Mouse (Mus musculus): ENCODE measurements around the gene Antxr1.

Gene Antxr1

DNA sequence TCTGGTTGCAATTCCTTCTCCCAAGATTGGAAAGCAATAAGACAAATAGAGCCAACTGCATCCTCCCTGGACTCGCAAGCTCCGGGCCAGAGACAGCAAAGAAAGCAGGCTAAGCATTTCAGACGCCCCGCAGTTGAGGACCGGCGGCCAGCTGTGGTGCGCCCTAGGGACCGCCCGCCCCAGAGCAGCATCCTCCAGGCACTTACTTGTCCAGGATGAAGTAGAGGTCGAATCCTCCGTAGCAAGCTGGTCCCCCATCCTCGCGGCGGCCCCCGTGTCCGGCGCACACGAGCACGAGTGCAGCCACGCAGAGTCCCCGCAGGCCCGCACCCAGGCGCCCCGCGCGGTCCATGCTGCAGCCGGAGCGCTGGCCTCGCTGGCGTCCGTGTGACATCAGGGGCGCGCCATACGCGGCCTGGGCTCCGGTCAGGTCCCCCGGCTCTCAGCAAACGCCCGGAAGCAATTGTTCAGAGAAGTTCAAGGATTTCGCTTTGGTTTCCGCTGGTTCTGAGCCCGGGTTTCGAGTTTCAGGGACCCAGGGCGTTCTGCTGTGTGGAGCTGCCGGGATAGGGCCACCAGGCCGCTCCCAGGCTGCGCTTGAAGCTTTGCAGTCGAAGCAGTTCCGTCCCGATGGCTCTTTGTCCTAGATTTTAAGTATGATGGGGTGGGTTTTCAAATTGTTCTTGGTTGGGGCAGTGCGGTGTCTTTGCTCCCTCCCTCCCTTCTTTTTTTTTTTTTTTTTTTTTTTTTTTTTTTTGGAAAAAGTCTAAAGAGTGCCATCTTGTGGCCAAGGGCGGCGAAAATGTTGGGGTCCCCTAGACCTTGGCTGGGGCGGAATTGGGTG is at the start of gene Antxr1:
Antxr1 (minus strand) TSS at position 731 of the 844 bp plus-strand sequence.
- peak; percentile 49 for DNase-seq

DNA sequence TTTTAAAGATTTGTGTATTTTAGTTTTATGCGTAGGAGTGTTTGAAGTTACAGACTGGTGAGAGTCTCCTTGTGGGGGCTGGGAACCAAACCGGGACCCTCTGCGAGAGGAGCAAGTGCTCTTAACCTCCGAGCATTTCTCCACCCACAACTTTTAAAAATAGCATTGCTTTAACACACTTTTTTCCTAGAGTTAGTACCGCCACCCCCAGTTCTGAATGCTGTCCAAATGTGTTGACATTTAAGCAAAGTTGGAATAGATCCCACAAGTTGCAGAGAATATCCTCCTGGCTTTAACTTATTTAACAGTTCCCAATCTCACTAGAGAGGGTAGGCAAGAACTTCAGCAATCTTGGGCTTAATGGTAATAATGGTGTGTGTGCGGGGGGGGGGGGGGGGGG is 49.1 kb upstream of the Antxr1 start:
- no peak for DNase-seq

DNA sequence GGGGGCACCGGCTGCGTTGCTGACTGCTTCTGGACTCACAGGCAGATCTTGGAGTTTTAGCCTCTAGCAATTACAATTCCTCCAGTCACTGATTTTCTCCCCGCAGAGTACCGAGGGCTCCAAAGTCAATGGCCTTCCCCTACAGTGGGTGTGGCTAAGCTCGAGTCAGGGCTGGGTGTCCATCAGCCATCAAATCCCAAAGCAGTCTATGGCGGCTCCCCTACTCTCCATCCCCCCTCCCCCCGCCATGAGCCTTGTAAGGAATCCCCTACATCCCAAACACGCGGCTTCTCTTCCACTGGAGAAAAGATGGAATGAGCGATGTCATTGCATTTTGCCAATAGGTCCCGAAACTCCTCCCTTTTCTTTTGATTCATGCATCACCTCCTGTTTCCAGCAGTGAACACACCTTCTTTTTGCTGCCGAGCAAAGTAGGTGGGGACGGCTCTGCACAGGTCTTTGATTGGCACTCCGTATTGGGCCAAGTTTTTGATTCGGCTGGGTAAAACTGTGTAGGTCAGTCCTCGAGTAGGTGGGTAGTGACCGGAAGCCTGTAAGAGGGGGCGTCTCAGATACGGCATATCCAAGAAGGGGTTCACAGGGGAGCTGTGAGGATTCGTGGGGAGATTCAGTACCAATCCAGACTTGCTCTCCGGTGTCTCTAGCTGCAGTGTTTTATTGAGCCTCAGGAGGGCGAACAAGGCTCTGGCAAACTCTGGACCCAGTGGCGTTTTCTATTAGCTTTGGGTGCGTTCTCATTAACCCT is 48.5 kb upstream of the Antxr1 start:
- no peak for DNase-seq

DNA sequence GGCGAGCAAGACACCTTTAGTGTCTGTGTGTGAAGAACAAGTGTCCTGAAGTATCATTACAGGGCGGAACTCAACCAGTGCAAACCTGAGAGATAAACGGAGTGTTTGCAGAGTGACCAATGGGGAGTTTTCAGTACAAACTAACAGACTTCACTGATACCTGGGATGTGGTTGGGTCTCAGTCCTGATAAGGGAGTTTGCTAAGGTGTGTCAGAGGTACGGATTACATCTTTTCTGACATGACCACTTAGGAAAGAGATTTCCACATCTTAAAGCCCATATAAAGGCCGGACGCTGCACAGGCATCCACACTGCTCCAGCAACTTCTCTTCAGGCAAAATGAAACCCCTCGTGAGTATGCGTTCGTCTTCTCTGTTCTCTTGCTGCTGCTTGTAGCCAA is 37.4 kb upstream of the Antxr1 start, which contains the start of gene Gkn2:
Gkn2 (plus strand) TSS at position 301 of the 400 bp plus-strand sequence.
- no peak for DNase-seq

DNA sequence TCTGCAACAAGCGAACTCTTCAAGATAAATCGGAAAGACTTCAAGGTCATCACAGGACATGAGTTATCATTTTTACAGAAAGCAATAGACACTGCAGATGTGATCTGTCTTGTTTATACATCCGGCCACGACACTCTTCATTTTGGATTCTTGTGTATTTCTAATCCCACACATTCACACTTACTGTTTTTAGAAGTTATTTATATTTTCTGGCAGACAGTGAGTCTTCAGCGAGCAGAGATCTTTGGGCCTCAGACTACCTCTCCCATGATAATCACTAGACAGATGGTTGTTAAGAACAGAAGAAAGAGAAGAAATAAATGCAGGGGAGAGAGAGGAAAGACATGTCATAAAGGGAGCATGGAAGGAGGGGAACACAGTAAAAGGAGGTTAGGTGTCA is 33.6 kb upstream of the Antxr1 start:
- DNase-seq, result no peak

DNA sequence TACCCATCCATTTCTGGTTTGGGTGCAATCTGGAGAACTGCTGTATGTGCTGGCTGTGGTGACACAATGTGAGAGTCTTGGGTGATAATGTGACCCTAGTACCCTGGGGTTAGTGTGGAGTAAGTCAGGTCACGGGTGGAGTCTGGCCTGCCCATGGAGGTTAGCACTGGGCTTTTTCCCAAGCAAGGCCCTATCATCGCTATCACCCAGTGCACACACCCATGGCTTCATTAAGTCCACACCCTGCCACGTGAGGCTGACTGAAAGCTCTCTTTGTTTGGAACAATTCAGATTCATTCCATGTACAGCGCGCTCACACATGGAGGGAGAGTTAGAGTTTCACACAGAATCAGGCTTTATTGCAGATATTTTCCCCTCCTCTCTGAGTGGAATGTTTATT is 18.8 kb upstream of the Antxr1 start:
- DNase-seq, result no peak

DNA sequence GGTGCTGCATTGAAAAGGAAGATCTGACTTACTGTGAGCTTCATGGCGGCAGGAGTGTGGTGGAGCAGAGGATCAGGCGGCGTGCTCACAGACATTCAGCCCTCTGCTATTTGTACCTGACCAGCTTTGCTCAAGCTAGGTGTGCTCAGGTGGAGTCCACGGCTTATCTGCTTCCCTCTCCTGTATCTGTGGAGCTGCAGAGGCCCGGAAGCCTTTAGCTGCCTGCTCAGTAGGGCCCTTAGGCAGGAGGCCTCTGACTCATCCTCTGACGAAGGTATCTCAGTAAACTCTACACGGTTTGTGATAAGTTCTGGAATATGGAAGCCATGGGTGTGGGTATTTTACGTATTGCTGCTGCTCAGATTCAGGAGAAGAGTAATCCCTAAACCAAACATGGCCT is 15.2 kb upstream of the Antxr1 start, which contains the start of gene Gkn1:
Gkn1 (minus strand) TSS at position 114 of the 400 bp plus-strand sequence.
- DNase-seq, result no peak

DNA sequence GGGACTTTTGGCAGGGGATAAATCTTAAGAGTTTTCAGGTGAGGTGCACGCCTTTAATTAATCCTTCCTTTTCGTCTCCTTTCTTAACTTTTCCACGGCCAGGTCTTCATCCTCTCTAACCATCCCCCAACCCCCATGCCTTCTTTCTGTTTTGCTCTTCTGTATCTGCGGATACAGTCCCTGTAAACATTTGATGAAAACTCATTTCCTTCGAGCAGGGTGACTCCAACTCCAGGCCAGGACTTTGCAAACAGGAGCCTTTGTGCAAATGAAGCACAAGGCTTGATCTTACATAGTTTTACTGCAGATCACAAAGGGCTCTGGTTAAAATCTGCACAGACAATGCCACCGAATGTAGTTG is 294 bp upstream of the Antxr1 start:
- DNase-seq, result no peak

DNA sequence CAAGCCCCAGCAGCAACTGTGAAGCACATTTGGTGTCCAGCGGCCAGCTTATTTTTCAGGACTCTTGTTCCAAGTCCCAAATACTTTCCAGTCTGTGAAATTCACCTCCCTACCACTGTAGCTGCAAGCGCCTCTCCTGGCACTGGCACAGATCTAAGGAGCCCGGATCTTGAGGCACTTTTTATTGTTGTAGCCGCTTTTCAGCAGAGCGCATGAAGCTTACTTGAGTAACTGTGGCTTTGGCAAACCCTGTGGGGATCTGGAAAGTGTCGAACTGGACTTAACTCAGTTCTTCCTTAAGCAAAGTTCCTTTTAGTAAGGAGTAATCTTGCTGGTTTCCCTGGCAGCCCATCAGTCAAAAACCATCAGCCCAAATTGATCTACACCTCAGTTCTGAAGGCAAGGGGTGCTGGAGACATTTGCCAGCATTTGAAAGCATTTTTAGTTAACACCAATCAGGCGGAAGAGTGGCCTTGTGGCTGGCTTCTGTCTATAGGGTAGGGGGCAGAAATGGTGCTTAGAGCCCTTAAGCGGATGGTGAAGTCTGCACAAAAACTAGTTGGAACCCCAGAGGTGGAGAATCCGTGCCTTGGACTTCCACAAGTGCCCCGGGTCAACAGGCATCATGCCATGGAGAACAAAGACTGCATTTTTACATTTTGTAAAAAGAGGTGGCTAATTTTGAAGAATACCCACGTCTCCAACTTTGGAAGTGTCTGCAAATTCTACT is 1.1 kb downstream of the Antxr1 start:
- DNase-seq, result no peak

DNA sequence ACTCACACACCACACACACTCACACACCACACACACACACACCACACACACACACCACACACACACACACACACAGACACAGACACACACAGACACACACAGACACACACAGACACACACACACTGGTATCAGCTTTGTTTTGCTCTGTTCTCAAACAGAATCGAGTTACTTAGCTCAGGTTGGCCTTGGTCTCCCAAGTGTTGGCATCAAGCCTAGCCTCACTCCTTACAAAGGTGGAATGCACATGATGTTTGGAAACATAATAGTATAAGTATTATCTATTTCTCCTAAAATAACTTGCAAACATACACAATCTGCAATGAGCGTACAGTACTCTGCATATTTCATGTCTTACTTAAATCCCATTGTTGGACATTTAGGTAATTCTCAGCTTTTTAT is 3.2 kb downstream of the Antxr1 start:
- no peak for DNase-seq

DNA sequence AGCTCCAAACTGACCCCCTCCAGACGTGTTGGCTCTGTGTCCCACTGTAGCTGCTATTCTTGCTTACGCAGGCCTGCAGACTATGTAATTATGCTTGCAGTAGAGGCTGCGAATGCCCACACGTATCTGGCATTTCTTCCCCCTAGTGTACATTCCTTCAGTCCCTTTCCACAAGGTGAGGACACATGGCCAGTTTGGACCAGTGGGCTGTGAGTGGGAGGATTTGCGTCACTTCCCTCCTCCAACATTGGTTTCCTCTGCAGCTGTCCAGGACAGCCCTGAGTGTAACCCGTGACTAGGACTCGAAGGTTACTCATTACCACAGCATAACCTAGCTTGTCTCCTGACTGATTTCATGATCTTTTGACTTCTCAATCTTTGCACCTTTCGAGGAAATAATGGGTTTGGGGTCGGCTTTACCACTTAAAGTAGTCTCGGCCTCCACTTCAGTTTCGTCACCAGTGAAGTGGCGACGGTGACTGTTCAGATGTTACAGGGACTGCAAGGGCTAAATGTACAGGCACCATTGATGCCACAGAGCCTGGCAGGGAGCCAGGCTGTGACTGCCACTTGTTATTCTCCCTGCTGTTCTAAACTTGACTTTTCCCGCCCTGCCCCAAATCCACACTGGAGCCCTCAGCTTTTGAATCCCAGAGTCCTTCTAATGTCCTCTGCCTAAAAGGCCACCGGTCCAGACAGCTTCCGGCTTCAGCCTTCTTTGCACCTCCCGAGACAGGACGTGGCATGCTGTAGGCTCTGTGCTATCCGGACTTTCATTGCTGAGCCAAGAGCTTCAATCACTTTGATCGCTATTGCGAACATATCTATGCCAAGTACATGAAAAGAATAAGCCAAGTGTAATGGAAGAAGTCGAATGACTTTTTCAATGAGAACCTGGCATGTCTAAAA is 7.1 kb downstream of the Antxr1 start:
- no peak for DNase-seq

DNA sequence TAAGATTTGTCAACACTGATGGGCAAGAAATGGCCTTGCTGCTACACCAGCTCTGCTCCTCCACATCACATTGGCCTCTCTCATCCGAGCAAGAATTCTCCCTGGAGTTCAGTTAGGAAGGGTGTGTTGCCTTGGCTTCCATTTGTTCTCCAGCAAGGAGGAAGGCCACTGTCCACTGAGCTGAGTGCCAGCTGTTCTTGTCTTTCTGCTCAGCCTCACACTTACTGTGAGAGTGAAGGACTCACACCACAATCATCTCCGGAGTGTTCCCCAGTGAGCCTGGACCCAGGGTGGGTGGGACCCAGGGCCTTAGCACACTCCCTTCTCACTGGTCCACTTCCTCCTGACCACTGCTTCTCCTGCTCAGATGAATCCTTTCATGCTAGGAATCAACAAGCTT is 8.7 kb downstream of the Antxr1 start:
- no peak for DNase-seq

DNA sequence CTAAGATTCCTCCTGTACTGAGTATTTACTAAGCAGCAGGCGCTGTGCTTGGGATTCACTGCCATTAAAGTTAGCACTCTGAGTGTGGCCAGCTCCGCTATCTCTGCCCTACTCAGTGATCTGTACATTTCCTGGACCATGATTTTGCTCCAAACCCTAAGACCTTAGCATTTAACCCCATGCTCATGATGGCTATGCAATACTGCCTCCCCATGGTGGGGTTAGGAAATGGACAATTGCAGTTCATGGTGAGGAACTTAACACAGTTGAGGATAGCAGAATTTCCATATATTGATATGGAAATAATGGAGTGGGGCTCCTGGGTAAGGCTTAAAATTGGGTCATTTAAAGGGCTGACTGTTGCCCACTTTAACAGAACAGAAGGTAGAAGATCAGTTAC is 12.2 kb downstream of the Antxr1 start:
- DNase-seq, result peak; percentile 71

DNA sequence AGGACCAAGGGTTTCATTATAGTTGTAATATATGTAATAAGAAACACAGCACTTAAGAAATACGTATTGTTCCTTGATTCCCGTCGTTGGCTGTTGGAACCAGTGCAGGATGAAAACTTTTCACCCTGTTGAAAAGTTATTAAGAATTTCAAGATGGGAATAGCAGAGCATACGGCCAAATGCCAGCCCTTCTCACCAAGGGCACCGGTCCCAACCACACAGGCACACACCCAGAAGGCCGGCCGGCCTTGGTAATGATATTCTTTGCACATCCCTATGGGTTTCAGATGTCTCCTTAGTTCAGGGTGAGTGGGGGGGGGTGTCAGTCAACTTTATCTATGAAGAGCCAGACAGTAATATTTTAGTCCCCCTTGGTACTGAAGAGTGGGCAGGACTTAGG is 17.0 kb downstream of the Antxr1 start:
- no peak for DNase-seq

DNA sequence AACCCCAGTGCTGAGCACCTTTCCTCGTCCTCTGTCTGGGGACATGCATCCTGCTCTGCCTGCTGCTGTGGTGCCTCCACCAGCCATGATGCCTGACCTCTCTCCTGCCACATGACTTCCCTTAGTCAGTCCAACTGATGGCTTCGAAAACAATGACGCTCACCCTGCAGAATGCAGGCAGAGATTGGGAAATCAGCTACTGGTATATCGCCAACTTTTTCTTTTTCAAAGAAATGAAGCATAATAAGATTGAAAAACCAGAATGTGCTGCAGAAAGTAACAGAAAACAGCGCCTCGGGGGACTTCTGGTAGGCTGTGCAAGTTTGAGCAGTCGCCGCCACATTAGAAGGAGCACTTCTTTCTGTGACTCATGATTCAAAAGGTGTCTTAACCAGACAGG is 18.7 kb downstream of the Antxr1 start:
- no peak for DNase-seq

DNA sequence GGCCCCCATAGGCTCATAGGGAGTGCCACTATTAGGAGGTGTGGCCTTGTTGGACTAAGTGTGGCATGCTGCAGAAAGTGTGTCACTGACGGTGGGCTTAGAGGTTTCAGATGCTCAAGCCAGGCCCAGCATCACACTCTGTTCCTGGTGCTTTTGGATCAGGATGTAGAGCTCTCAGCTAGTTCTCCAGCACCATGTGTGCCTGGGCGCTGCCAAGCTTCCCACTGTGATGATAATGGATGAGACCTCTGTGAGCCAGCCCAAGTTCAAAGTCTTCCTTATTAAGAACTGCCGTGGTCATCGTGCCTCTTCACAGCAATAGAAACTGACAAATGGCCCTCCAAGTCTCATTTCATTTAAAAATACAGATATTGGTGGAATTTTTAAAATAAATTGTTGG is 22.9 kb downstream of the Antxr1 start:
- DNase-seq, result no peak

DNA sequence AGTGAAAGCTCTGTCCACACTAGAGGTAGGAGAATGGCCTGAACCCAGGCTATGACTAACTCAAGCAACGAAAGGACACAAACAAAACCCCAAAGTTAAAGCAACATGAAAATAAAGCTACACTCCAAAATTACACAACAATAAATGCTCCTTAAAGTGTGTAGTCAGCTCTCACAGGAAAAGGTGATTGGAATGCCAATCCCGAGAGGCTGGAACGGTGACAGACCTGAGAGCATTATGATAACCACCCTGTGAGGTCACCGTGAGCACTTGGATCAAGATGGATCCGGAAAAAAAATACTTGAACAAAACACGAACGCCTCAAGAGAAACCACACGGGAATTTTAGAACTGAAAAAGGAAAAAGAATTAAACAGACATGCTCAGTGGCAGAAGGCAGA is 31.1 kb downstream of the Antxr1 start:
- no peak for DNase-seq

DNA sequence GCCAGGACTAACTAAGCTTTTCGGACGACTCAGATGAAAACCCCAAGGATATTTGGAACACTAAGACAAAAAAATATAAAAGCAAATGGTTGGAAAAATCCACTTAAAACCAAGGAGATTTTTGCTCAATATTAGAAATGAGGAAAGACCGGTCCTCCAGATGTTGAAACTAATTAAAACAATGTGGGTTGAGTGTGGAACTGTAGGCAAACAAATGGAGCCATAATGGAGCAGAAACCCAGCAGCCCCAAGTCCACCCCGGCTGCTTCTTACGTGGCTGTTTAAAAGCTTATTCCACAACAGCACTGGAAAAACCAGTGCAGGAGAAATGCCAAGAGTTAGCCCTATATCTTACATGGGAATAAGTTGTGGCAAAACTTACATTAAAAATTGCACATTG is 32.9 kb downstream of the Antxr1 start:
- DNase-seq, result no peak

DNA sequence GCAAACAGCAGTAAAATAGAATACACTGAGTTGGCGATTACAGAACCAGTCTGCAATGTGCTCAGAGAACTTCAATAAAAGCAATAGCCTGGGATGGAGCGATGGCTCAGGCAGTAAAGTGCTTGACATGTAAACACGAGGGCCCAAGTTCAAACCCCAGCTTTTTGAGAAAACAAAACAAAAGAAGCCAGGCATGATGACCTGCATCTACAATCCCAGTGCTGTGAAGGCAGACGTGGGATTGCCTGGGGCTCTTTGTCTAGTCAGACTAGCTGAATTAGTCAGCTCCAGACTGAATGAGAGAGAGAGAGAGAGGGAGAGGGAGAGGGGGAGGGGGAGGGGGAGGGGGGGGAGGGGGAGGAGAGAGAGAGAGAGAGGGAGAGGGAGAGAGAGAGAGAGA is 33.6 kb downstream of the Antxr1 start:
- DNase-seq, result no peak

DNA sequence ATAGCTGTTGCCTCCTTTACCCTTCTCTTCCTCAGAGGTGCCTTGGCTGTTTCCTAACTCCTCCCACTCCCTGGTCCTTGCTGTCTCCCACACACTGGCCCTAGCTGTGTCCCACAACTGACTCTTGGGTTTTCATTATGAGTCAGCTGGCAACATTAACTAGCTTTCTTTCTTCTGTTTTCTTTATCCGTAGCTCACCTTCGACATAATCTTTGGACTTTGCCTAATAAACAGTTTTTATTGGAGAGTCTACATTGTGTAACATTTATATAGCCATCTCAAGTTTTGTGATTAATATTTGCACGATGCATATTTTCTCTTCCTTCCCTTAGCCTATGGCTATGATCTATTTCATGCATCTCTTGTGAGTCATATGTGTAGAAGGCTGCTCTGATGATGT is 40.7 kb downstream of the Antxr1 start:
- no peak for DNase-seq

DNA sequence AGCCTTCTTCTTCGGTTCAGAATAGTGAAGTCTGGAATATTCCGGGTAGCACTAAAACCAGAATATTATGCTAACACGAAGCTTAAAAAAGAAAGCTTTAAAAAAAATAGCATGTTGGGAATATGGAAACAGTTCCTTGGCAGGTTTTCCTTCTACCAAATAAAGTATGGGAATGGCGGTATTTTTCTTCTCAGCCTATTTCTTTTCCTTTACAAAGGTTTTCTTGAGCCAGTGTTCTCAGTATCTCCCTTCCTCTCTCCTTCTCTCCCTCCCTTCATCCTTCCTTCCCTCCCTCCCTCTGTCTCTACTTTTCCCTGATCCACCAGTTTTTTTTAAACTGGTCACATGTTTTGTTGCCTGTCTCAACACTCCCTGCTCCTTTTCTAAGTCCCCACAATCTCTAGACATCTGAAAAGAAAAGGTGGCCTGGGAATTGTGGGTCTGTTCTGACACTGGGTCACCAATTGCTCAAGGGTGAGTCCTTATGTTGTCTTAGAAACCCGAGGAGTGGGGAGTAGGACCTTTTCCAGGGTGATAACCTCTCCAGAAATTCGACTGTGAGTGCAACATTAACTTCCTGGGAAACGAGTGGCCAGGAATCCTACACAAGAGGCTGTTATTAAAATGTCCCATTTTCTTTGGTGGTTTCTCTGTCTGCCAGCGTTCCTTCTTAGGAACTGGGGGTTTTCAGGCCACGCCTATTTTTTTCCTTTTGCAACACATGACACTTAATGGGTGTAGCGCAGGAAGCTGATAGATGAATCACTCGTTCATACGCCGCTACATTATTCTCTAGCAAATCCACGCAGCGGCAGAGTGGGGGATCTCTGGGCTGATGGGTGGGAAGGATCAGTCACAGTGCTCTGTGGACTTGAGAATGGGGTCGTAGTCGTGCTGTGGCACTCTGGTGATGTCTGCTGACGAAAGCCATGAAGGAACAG is 42.4 kb downstream of the Antxr1 start:
- no peak for DNase-seq

All from thymus, postnatal 25 days (tissue).